Mouse (Mus musculus): ENCODE measurements around the gene Krt10. TPM values are rescaled to one million over a fixed set of nuclear protein-coding genes. Genes with fewer than 3 reads are reported as not detected.

Gene Krt10
- total RNA-seq (2017): 0.29 to 3.1 TPM (median 1.6 TPM) in 3 replicates

- no peak for ATAC-seq (replicated peaks; ENCODE audit: insufficient number of reproducible peaks, low FRiP score, low TSS enrichment, poor library complexity, severe bottlenecking)
These were observed at the start of gene Krt10 for GRCm38 (mm10) chr11:99389264-99389663. Gene Krt10 (minus strand): TSS chr11:99389364.

GRCm38 (mm10) chr11:99437972-99438371 is 48.8 kb upstream of the Krt10 start, which contains the start of gene Krt20:
Gene Krt20 (minus strand): TSS chr11:99438150.
- ATAC-seq (replicated peaks; ENCODE audit: insufficient number of reproducible peaks, low FRiP score, low TSS enrichment, poor library complexity, severe bottlenecking): no peak

- no peak for ATAC-seq (replicated peaks; ENCODE audit: insufficient number of reproducible peaks, low FRiP score, low TSS enrichment, poor library complexity, severe bottlenecking)
These were observed 47.5 kb upstream of the Krt10 start for GRCm38 (mm10) chr11:99436625-99437024.

GRCm38 (mm10) chr11:99430670-99431069 is 41.5 kb upstream of the Krt10 start:
- no peak for ATAC-seq (replicated peaks; ENCODE audit: insufficient number of reproducible peaks, low FRiP score, low TSS enrichment, poor library complexity, severe bottlenecking)

GRCm38 (mm10) chr11:99422159-99422558 is 33.0 kb upstream of the Krt10 start, which contains the start of gene Krt12:
Gene Krt12 (minus strand): TSS chr11:99422259.
- ATAC-seq (replicated peaks; ENCODE audit: insufficient number of reproducible peaks, low FRiP score, low TSS enrichment, poor library complexity, severe bottlenecking): no peak

- ATAC-seq (replicated peaks; ENCODE audit: insufficient number of reproducible peaks, low FRiP score, low TSS enrichment, poor library complexity, severe bottlenecking): no peak
These were observed 31.4 kb upstream of the Krt10 start for GRCm38 (mm10) chr11:99420586-99420985.

GRCm38 (mm10) chr11:99417819-99418218 is 28.7 kb upstream of the Krt10 start:
- no peak for ATAC-seq (replicated peaks; ENCODE audit: insufficient number of reproducible peaks, low FRiP score, low TSS enrichment, poor library complexity, severe bottlenecking)

GRCm38 (mm10) chr11:99416902-99417301 is 27.7 kb upstream of the Krt10 start:
- ATAC-seq (replicated peaks; ENCODE audit: insufficient number of reproducible peaks, low FRiP score, low TSS enrichment, poor library complexity, severe bottlenecking): no peak

- no peak for ATAC-seq (replicated peaks; ENCODE audit: insufficient number of reproducible peaks, low FRiP score, low TSS enrichment, poor library complexity, severe bottlenecking)
These were observed 25.4 kb upstream of the Krt10 start for GRCm38 (mm10) chr11:99414463-99415147.

GRCm38 (mm10) chr11:99413247-99413646 is 24.1 kb upstream of the Krt10 start:
- ATAC-seq (replicated peaks; ENCODE audit: insufficient number of reproducible peaks, low FRiP score, low TSS enrichment, poor library complexity, severe bottlenecking): no peak

GRCm38 (mm10) chr11:99406186-99406585 is 17.0 kb upstream of the Krt10 start:
- no peak for ATAC-seq (replicated peaks; ENCODE audit: insufficient number of reproducible peaks, low FRiP score, low TSS enrichment, poor library complexity, severe bottlenecking)

GRCm38 (mm10) chr11:99399956-99400549 is 10.9 kb upstream of the Krt10 start:
- no peak for ATAC-seq (replicated peaks; ENCODE audit: insufficient number of reproducible peaks, low FRiP score, low TSS enrichment, poor library complexity, severe bottlenecking)

GRCm38 (mm10) chr11:99398832-99399231 is 9.7 kb upstream of the Krt10 start:
- no peak for ATAC-seq (replicated peaks; ENCODE audit: insufficient number of reproducible peaks, low FRiP score, low TSS enrichment, poor library complexity, severe bottlenecking)

GRCm38 (mm10) chr11:99398084-99398483 is 8.9 kb upstream of the Krt10 start:
- ATAC-seq (replicated peaks; ENCODE audit: insufficient number of reproducible peaks, low FRiP score, low TSS enrichment, poor library complexity, severe bottlenecking): no peak

GRCm38 (mm10) chr11:99396661-99397060 is 7.5 kb upstream of the Krt10 start:
- no peak for ATAC-seq (replicated peaks; ENCODE audit: insufficient number of reproducible peaks, low FRiP score, low TSS enrichment, poor library complexity, severe bottlenecking)

- ATAC-seq (replicated peaks; ENCODE audit: insufficient number of reproducible peaks, low FRiP score, low TSS enrichment, poor library complexity, severe bottlenecking): no peak
These were observed 6.9 kb upstream of the Krt10 start for GRCm38 (mm10) chr11:99396034-99396433.

- ATAC-seq (replicated peaks; ENCODE audit: insufficient number of reproducible peaks, low FRiP score, low TSS enrichment, poor library complexity, severe bottlenecking): no peak
These were observed 3.3 kb upstream of the Krt10 start for GRCm38 (mm10) chr11:99392492-99392891.

GRCm38 (mm10) chr11:99391375-99391774 is 2.2 kb upstream of the Krt10 start:
- no peak for ATAC-seq (replicated peaks; ENCODE audit: insufficient number of reproducible peaks, low FRiP score, low TSS enrichment, poor library complexity, severe bottlenecking)

GRCm38 (mm10) chr11:99390866-99391265 is 1.7 kb upstream of the Krt10 start:
- no peak for ATAC-seq (replicated peaks; ENCODE audit: insufficient number of reproducible peaks, low FRiP score, low TSS enrichment, poor library complexity, severe bottlenecking)

- no peak for ATAC-seq (replicated peaks; ENCODE audit: insufficient number of reproducible peaks, low FRiP score, low TSS enrichment, poor library complexity, severe bottlenecking)
These were observed 503 bp downstream of the Krt10 start for GRCm38 (mm10) chr11:99388661-99389060.
